Mouse (Mus musculus): ENCODE measurements at regions not wholly inside any gene's neighbourhood (a gene's known extent, or its start where the extent isn't known, plus 50 kb on each side); places are given as distances from the start of the nearest gene placed in this dataset.

DNA sequence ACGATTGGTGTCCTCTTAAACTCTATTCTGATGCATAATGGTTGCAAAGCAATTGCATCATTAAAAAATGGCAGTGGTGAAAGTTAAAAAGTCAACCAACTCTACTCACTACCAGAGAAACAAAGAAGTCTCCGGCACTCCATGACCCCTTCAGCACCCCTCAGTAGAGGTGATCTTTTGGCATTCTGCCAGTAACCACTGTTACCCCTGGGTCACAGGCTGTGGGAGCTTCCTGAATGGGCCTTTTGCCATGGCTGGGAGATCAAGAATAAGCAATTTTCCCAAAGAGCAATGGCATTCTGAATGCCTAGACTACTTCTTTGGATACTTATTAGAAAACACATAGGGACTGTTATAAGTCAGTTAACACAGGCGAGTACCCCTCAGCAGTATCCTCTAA is 391.2 kb downstream of the Nuf2 start:
- TF ChIP-seq EP300 (IDR thresholded peaks at IDR 0.05; ENCODE audit: insufficient read depth, low read depth, low read length) (no peak), POLR2A (IDR thresholded peaks at IDR 0.05; ENCODE audit: insufficient read depth, low read depth, low read length) (no peak), CTCF (IDR thresholded peaks at IDR 0.05) (no peak)
